Mouse (Mus musculus): ENCODE data around the gene Vmn1r178.
"Not testable (repeated sequence)": the region's sequence is repeated elsewhere in the genome, so short reads cannot be mapped to it uniquely, and the experiment has no call there.

Gene Vmn1r178

GRCm38 (mm10) chr7:23891709-23892108 lies at the start of gene Vmn1r178:
Vmn1r178 (plus strand) TSS chr7:23892009.
- DNase-seq, result no peak

DNA sequence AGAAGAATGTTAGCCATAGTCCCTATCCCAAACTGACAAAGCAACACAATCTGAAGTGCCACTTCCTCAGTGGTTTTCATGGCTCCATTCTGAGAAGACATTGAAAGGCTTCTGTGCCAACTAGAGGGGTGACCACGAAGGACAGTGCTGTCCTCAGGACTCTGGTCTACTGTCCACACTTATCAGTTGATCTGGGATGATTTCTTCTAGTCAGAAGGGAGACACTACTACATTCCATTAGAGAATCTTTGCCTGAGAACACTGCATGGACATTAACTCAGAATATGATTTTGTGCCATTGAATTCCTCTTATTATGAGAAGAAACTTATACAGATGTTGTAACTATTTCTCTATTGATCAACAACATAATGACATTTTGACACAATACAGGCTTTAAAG lies 25.5 kb upstream of the Vmn1r178 start, which contains the start of gene Vmn1r177:
TSS of gene Vmn1r177 (minus strand) at position 101 of the 400 bp plus-strand sequence.
- not testable (repeated sequence) for DNase-seq

DNA sequence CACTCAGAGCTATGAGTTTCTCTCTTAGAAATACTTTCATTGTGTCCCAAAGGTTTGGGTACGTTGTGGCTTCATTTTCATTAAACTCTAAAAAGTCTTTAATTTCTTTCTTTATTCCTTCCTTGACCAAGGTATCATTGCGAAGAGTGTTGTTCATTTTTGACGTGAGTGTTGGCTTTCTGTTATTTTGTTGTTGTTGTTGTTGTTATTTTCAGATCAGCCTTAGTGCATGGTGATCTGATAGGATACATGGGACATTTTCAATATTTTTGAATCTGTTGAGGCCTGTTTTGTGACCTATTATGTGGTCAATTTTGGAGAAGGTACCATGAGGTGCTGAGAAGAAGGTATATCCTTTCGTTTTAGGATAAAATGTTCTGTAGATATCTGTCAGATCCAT lies 14.9 kb upstream of the Vmn1r178 start:
- not testable (repeated sequence) for DNase-seq

GRCm38 (mm10) chr7:23926678-23927077 lies 34.9 kb downstream of the Vmn1r178 start, which contains the start of gene Vmn1r179:
Vmn1r179 (plus strand) TSS chr7:23926978.
- DNase-seq, result no peak

All from B cell, adult 2 months (primary cell).